Mouse (Mus musculus): ENCODE measurements around the gene Ank. TPM values are rescaled to one million over a fixed set of nuclear protein-coding genes. Genes with fewer than 3 reads are reported as not detected.

Ank gene
- total and polyA plus RNA-seq, 2 experiments from 2014 or later: 22.8 to 31.5 TPM

DNA sequence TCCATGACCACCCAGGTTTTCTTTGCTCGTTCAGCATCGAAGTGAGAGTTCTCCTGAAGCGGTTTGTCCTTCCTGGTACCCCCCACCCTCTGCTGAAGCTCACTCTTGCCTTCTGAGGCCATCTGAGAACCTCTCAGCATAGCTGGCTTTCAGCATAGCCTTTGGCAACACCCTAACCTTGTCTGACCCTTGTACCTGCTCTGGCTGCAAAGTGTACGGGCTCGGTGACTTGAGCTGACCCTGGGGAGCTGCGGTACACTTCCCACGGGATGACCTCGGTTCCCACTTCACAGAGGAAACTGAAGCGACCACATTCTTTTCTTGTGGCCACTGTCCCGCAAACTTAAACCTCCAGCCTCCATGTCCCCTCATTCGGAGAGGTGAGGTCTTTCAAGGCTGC lies 93.8 kb downstream of the Ank start:
- Histone ChIP-seq H3K9ac (no peak overlapping the region), H3K4me2 (ENCODE audit: low read depth) (no peak overlapping the region), H3K36me3 (ENCODE audit: insufficient read depth) (peaks cover 16% of the 10 kb centered on the region), H3K27me3 (ENCODE audit: insufficient read depth, low read length) (no peaks in the 10 kb centered on the region), H3K4me1 (ENCODE audit: insufficient read depth) (no peaks in the 10 kb centered on the region), H3K4me3 (ENCODE audit: low read depth, low read length) (no peak overlapping the region), H3K9me3 (ENCODE audit: low read length) (no peaks in the 10 kb centered on the region), H3K27ac (ENCODE audit: low read depth, low read length) (no peak overlapping the region)
- DNase-seq (no peak), ATAC-seq (no peak)
- TF ChIP-seq CTCF (IDR thresholded peaks at IDR 0.05; ENCODE audit: low read depth): no peak
- WGBS: 88% methylated on average over 11 of the region's 11 CpGs

DNA sequence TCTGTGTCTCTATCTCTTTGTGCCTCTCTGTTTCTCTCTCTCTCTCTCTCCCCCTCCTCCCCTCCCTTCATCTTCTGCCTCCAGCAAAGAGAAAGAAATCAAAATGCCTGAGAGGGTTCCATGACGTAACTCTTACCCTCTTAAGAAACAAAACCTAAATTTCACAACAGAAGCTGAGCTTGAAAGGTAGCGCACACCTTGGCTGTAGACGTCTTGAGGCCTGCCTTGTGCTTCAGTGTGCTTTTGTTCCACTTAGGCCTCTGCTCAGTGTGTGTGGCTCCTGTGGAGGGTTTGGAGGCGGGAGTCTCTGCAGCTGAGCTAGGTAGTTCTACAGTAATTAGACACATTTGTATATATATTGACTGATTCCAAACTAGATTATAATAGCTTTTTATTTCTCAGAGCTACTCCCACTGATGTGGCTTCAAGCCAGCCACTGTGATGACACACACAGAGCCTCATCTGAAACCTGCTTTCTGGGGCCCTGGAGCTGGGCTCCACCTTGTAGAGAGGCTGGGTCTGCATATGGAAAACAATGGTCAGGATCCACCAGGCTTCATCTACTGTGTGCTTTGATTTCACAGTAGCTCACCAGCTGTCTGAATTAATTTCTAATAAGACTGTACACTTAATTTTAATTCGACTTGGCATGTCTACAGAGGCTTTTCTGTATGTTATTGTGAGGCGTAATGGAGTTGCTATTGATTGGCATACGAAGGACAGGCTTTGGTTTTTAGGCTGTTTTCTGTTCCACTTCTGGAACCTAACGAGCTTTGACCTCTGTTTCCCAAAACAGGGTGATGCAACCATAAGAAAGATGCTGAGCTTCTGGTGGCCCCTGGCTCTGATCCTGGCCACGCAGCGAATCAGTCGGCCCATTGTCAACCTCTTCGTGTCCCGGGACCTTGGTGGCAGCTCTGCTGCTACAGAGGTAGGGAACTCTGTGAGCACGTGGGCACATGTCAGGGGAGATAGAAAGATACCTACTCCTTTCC lies 97.9 kb downstream of the Ank start:
- Histone ChIP-seq H3K9ac (no peak overlapping the region), H3K27ac (ENCODE audit: low read depth, low read length) (no peak overlapping the region), H3K9me3 (ENCODE audit: low read length) (no peaks in the 10 kb centered on the region), H3K4me3 (ENCODE audit: low read depth, low read length) (no peak overlapping the region), H3K36me3 (ENCODE audit: insufficient read depth) (peaks cover 42% of the 10 kb centered on the region), H3K27me3 (ENCODE audit: insufficient read depth, low read length) (no peaks in the 10 kb centered on the region), H3K4me1 (ENCODE audit: insufficient read depth) (no peaks in the 10 kb centered on the region), H3K4me2 (ENCODE audit: low read depth) (no peak overlapping the region)
- DNase-seq (no peak), ATAC-seq (0 out of 2 replicates have a peak, but pooled peaks have one; percentile 19)
- TF ChIP-seq CTCF (IDR thresholded peaks at IDR 0.05; ENCODE audit: low read depth): no peak
- 57% methylated on average over 14 of the region's 14 CpGs for WGBS

DNA sequence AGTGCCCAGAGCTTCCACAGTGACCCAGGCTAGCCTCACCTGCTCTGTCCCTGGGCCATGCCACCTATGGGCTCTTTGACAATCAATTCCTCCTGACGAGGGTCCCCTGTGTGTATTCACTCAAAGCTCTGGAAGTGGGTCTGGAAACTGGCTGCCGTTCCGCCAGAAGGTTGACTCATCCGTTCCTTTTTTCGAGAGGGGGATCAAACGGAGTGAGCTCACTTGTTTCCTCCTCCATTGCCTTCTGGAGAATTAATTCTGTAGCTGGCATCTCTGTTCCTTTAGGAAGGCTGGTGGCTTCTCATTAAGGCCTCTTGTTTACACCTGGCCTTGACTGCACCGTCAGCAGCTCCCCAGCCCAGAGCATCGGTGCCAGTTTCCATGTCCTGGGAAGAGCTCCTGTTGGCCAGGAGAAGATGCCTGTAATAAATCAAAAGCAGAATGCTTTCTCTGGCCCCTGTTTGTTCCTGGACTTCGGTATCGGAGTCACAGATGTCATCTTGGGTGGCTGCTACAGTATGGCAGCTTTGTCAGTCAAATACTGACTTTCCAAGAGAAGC lies 99.2 kb downstream of the Ank start:
- DNase-seq: no peak
- TF ChIP-seq CTCF (IDR thresholded peaks at IDR 0.05; ENCODE audit: low read depth): no peak
- H3K4me2 ChIP-seq (ENCODE audit: low read depth): no peak overlapping the region
- H3K27me3 ChIP-seq (ENCODE audit: insufficient read depth, low read length): no peaks in the 10 kb centered on the region
- no peaks in the 10 kb centered on the region for H3K9me3 ChIP-seq (ENCODE audit: low read length)
- H3K36me3 ChIP-seq (ENCODE audit: insufficient read depth): peaks cover 46% of the 10 kb centered on the region
- ATAC-seq: peak; percentile 10; the same call in 1 of the 2 replicates
- 0 out of 2 replicates have a peak overlapping the region, but pooled peaks have one; percentile 15 for H3K27ac ChIP-seq (ENCODE audit: low read depth, low read length)
- no peak overlapping the region for H3K9ac ChIP-seq
- H3K4me3 ChIP-seq (ENCODE audit: low read depth, low read length): no peak overlapping the region
- H3K4me1 ChIP-seq (ENCODE audit: insufficient read depth): no peaks in the 10 kb centered on the region
- 78% methylated on average over 10 of the region's 10 CpGs for WGBS

DNA sequence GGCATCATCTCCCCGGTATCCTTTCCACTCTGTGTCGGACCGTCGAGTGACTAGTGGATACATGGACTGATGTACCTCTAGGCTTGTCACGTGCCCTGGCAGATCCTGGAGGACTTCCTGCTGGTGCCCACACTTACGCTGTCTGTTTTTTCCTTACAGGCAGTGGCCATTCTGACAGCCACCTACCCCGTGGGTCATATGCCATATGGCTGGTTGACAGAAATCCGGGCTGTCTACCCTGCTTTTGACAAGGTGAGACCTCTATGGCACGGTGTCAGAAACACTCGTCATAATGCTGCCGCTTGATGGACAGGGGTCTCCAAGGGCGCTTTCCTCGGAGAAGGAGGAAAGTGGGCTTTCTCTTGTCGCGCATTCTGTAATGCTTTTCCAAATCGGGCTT lies 100.9 kb downstream of the Ank start:
- no peak for ATAC-seq
- Histone ChIP-seq H3K4me2 (ENCODE audit: low read depth) (no peak overlapping the region), H3K9me3 (ENCODE audit: low read length) (no peaks in the 10 kb centered on the region), H3K4me1 (ENCODE audit: insufficient read depth) (no peaks in the 10 kb centered on the region), H3K27ac (ENCODE audit: low read depth, low read length) (no peak overlapping the region), H3K4me3 (ENCODE audit: low read depth, low read length) (no peak overlapping the region), H3K36me3 (ENCODE audit: insufficient read depth) (peaks cover 60% of the 10 kb centered on the region), H3K27me3 (ENCODE audit: insufficient read depth, low read length) (no peaks in the 10 kb centered on the region), H3K9ac (no peak overlapping the region)
- no peak for DNase-seq
- no peak for TF ChIP-seq CTCF (IDR thresholded peaks at IDR 0.05; ENCODE audit: low read depth)
- 92% methylated on average over 16 of the region's 16 CpGs for WGBS

DNA sequence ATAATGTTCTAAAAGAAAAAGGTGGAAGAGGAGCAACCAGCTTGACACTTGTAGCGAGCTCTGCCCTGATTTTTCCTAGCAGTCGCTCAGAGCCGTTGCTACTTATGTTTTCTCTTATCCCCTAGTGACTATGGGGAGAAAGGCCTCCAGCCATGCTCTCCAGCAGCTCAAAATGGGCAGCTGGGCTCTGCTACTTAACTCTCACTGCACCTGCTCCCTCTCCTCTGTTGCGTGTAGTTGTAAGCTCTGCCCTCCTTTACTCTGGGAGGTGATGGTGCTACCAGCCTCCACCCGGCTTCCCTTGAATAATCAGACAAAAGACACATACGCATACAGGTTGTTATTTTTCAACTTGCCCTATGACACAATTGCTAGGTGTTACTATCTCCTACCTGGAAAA lies 101.9 kb downstream of the Ank start:
- no peak for TF ChIP-seq CTCF (IDR thresholded peaks at IDR 0.05; ENCODE audit: low read depth)
- ATAC-seq (no peak), DNase-seq (no peak)
- H3K9ac ChIP-seq: no peak overlapping the region
- 79% methylated on average over 6 of the region's 6 CpGs for WGBS
- no peak overlapping the region for H3K27ac ChIP-seq (ENCODE audit: low read depth, low read length)
- H3K4me1 ChIP-seq (ENCODE audit: insufficient read depth): no peaks in the 10 kb centered on the region
- H3K4me3 ChIP-seq (ENCODE audit: low read depth, low read length): no peak overlapping the region
- H3K9me3 ChIP-seq (ENCODE audit: low read length): no peaks in the 10 kb centered on the region
- H3K27me3 ChIP-seq (ENCODE audit: insufficient read depth, low read length): no peaks in the 10 kb centered on the region
- H3K36me3 ChIP-seq (ENCODE audit: insufficient read depth): peaks cover 68% of the 10 kb centered on the region
- H3K4me2 ChIP-seq (ENCODE audit: low read depth): no peak overlapping the region

DNA sequence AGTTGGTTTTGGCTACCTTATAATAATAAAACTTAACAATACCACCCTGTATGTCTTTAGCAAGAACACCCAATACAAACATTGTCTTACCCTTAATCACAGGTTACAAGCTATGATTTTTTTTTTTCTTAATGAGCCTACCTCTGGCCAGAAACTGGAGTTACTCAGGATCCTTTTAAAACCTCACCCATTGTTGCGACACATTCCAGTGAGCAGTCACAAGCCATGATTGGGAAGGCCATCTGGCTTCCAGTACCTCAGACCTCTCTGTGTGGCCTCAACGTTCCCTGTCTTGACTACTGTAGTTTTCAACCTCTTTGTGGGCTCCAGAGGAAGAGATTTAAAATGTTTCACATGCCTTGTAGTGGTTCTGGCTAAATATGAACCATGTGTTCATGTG lies 103.4 kb downstream of the Ank start:
- Histone ChIP-seq H3K4me2 (ENCODE audit: low read depth) (no peak overlapping the region), H3K36me3 (ENCODE audit: insufficient read depth) (peaks cover 71% of the 10 kb centered on the region), H3K4me3 (ENCODE audit: low read depth, low read length) (no peak overlapping the region), H3K27me3 (ENCODE audit: insufficient read depth, low read length) (no peaks in the 10 kb centered on the region), H3K4me1 (ENCODE audit: insufficient read depth) (no peaks in the 10 kb centered on the region), H3K27ac (ENCODE audit: low read depth, low read length) (no peak overlapping the region), H3K9ac (no peak overlapping the region), H3K9me3 (ENCODE audit: low read length) (no peaks in the 10 kb centered on the region)
- TF ChIP-seq CTCF (IDR thresholded peaks at IDR 0.05; ENCODE audit: low read depth): no peak
- ATAC-seq: no peak
- WGBS: 74% methylated on average over 2 of the region's 2 CpGs
- no peak for DNase-seq

DNA sequence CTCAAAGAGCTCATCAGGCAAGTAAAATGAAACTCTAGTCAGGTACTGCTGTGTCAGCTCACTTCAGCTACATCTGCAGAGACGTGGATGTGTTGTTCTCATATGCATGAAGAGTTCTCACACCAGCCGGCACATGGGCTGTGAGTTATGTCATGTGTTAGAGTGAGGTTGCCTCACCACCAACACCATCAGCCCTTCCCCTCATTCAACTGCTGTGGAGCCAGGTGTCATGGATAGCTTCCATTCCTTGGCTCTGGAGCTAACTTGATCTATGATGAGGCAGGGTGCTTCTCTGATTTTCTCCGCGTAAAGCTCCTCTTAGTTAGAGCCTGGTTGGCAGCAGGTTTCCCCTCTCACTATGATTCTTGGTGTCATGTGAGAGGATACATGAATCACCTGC lies 103.9 kb downstream of the Ank start:
- no peak for ATAC-seq
- Histone ChIP-seq H3K4me2 (ENCODE audit: low read depth) (no peak overlapping the region), H3K9me3 (ENCODE audit: low read length) (no peaks in the 10 kb centered on the region), H3K4me3 (ENCODE audit: low read depth, low read length) (no peak overlapping the region), H3K27me3 (ENCODE audit: insufficient read depth, low read length) (no peaks in the 10 kb centered on the region), H3K4me1 (ENCODE audit: insufficient read depth) (no peaks in the 10 kb centered on the region), H3K36me3 (ENCODE audit: insufficient read depth) (peaks cover 70% of the 10 kb centered on the region), H3K9ac (no peak overlapping the region), H3K27ac (ENCODE audit: low read depth, low read length) (no peak overlapping the region)
- no peak for DNase-seq
- 91% methylated on average over 4 of the region's 4 CpGs for WGBS
- no peak for TF ChIP-seq CTCF (IDR thresholded peaks at IDR 0.05; ENCODE audit: low read depth)

Measured in forebrain, postnatal 0 days (tissue).